Comparison of ENCODE assay signal across 12 mouse cellular contexts in the genomic region with DNA sequence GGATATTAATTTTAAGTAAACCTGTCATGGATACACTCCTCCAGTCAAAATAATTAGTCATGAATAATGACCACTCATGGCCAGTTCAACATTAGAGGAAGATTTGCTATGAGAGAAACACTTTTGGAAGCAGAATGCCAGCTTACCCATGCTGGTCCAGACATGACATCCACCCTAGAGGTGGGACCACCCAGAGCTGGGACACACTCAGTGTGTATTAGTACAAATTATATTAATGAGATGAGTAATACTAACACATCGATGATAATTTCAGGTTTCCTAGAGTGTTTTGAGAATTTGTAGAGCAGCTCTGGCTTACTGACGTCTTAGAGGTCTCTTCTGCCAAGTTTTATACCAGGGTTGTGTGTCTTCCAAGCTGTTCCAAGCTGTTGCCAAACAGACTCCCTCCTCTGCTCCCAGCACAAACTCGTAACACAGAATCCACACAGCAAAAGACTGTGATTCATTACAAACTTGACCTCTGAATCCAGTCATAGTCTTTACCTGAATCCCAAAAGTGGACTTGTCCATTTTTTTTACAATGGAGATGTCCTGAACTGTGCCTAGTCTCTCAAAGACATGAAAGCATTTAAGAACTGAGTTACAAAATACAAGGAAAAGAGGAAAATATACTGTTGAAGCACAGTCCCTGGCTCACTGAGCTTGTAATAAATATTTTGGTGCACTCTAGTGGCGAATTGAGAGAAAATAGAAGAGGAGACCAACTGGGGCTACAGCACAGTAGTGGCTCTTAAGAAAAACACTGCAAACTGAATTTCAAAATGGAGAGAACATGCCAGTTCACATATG. TPM values are rescaled to one million over a fixed set of nuclear protein-coding genes. Genes with fewer than 3 reads are reported as not detected.
A peak's percentile ranks its signal among the peaks of the same experiment; 100 is the strongest.
DNase-seq lines count a peak whose midpoint lies in the region; ATAC-seq and TF ChIP-seq lines count a peak whose summit lies in the region.
"Had no signal": no experiment of that assay in that cellular context is flagged by ENCODE, and none has a peak within 500 bp of the region (broad histone marks: within the 10 kb centered on the region; RNA-seq: fewer than 3 reads in every experiment).

No protein-coding gene starts in this region.

- H3K4me1 ChIP-seq in kidney, embryonic 14.5 days (ENCODE audit: control insufficient read depth, insufficient read depth, low read length) = no peaks in the 10 kb centered on the region
- peaks cover 9% of the 10 kb centered on the region for H3K4me1 ChIP-seq in embryonic fibroblast, embryonic 13.5 days (ENCODE audit: control insufficient read depth, insufficient read depth, low read length)
- no peaks in the 10 kb centered on the region for H3K4me1 ChIP-seq in midbrain, embryonic 12.5 days
- H3K4me1 ChIP-seq: heart, embryonic 12.5 days had no signal

- 0 out of 2 replicates have a peak, but pooled peaks have one; percentile 64 for ATAC-seq in kidney, embryonic 14.5 days (ENCODE audit: low FRiP score, low TSS enrichment)
- peak; percentile 73 for ATAC-seq in midbrain, embryonic 12.5 days (ENCODE audit: low FRiP score, low read depth)
- no peak for ATAC-seq in inflammation-experienced regulatory T-cells, adult 6 months

- no peak for TF ChIP-seq CTCF in embryonic fibroblast, embryonic 13.5 days (IDR thresholded peaks at IDR 0.05; ENCODE audit: borderline replicate concordance, insufficient read depth, low read length)

- TF ChIP-seq POLR2A in embryonic fibroblast, embryonic 13.5 days (IDR thresholded peaks at IDR 0.05; ENCODE audit: low read depth, low read length) = no peak

- DNase-seq in kidney, postnatal 25 days = no peak
- DNase-seq in NIH3T3 (ENCODE audit: low read depth) = peak; percentile 83
- no peak for DNase-seq in gastrocnemius, postnatal 25 days
- no peak for DNase-seq in heart, adult 8-10 months (ENCODE audit: low spot score)
- DNase-seq: adrenal gland, postnatal 25 days; thymus, postnatal 4 days had no signal

- no peaks in the 10 kb centered on the region for H3K27me3 ChIP-seq in kidney, embryonic 14.5 days (ENCODE audit: control insufficient read depth, insufficient read depth, low read length)
- no peaks in the 10 kb centered on the region for H3K27me3 ChIP-seq in midbrain, embryonic 12.5 days
- H3K27me3 ChIP-seq: heart, embryonic 12.5 days had no signal

- no peak overlapping the region for H3K4me2 ChIP-seq in kidney, embryonic 14.5 days (replicated peaks; ENCODE audit: low read depth, low read length)
- H3K4me2 ChIP-seq in midbrain, embryonic 12.5 days (replicated peaks) = no peak overlapping the region
- H3K4me2 ChIP-seq: heart, embryonic 12.5 days had no signal

- H3K27ac ChIP-seq in kidney, embryonic 14.5 days (ENCODE audit: low read depth, low read length) = no peak overlapping the region
- H3K27ac ChIP-seq in embryonic fibroblast, embryonic 13.5 days (ENCODE audit: insufficient read depth, low read length) = peak overlapping the region; percentile 74
- no peak overlapping the region for H3K27ac ChIP-seq in midbrain, embryonic 12.5 days (replicated peaks)

- no peaks in the 10 kb centered on the region for H3K9me3 ChIP-seq in kidney, embryonic 14.5 days (ENCODE audit: control insufficient read depth, low read length)
- H3K9me3 ChIP-seq in midbrain, embryonic 12.5 days = no peaks in the 10 kb centered on the region
- H3K9me3 ChIP-seq: G1E; heart, embryonic 12.5 days had no signal

- no peak overlapping the region for H3K4me3 ChIP-seq in kidney, embryonic 14.5 days (ENCODE audit: low read length)
- H3K4me3 ChIP-seq in embryonic fibroblast, embryonic 13.5 days (ENCODE audit: insufficient read depth, low read length) = no peak overlapping the region
- H3K4me3 ChIP-seq in midbrain, embryonic 12.5 days = no peak overlapping the region
- H3K4me3 ChIP-seq: heart, embryonic 12.5 days had no signal

- no peaks in the 10 kb centered on the region for H3K36me3 ChIP-seq in kidney, embryonic 14.5 days (ENCODE audit: control insufficient read depth, insufficient read depth, low read length)
- H3K36me3 ChIP-seq in midbrain, embryonic 12.5 days = no peaks in the 10 kb centered on the region
- H3K36me3 ChIP-seq: G1E; heart, embryonic 12.5 days had no signal

- 51% methylated on average over 4 of the region's 4 CpGs for WGBS in kidney, embryonic 14.5 days
- 57% methylated on average over 4 of the region's 4 CpGs for WGBS in midbrain, embryonic 12.5 days

- H3K9ac ChIP-seq in kidney, embryonic 14.5 days (ENCODE audit: low read depth, low read length) = no peak overlapping the region
- H3K9ac ChIP-seq in midbrain, embryonic 12.5 days (replicated peaks) = no peak overlapping the region
- H3K9ac ChIP-seq: heart, embryonic 12.5 days had no signal

RNA-seq across cellular contexts. Expression of a gene that starts 46.1 kb away (rescaled TPM):
- polyA plus RNA-seq in kidney, embryonic 14.5 days (2014; fragmentation: Nextera tagmentation; extraction: Ambion mirVana) = 65.1 and 77.5 TPM in 2 replicates
- polyA plus RNA-seq in embryonic fibroblast, embryonic 13.5 days (2011; ENCODE audit: insufficient read length, low read depth, missing spikeins) = 63.1 and 139 TPM in 2 replicates
- polyA plus RNA-seq in midbrain, embryonic 12.5 days (2016; fragmentation: Nextera tagmentation; extraction: Ambion mirVana) = 30.9 and 32.7 TPM in 2 replicates
- 1 to 10 TPM; 3.1 to 4.7 TPM for total RNA-seq in gastrocnemius, postnatal 25 days (2021)
- 10 to 100 TPM in 1 of 3 experiments, 1 to 10 TPM in 2; 2.3 to 10.3 (median 3.6) TPM for polyA plus RNA-seq in inflammation-experienced regulatory T-cells, adult 6 months (2017; shearing (Covaris generic))
- total RNA-seq in heart, adult 8-10 months (2022) = 1 to 10 TPM; 3.2 to 4.7 (median 4.4) TPM

RNA-seq across cellular contexts. Expression of a gene that starts 46.4 kb away (rescaled TPM):
- polyA plus RNA-seq in kidney, embryonic 14.5 days (2014; fragmentation: Nextera tagmentation; extraction: Ambion mirVana) = 17.6 and 18.2 TPM in 2 replicates
- polyA plus RNA-seq in embryonic fibroblast, embryonic 13.5 days (2011; ENCODE audit: insufficient read length, low read depth, missing spikeins) = 11.5 and 15.9 TPM in 2 replicates
- 14.9 and 17.3 TPM in 2 replicates for polyA plus RNA-seq in midbrain, embryonic 12.5 days (2016; fragmentation: Nextera tagmentation; extraction: Ambion mirVana)
- total RNA-seq in gastrocnemius, postnatal 25 days (2021) = 1 to 10 TPM; 1.2 to 1.3 TPM
- 1 to 10 TPM; 1.5 to 1.8 (median 1.5) TPM for polyA plus RNA-seq in inflammation-experienced regulatory T-cells, adult 6 months (2017; shearing (Covaris generic))
- 1 to 10 TPM; 1.1 to 2.3 (median 1.9) TPM for total RNA-seq in heart, adult 8-10 months (2022)
